Mouse (Mus musculus): ENCODE measurements at regions not wholly inside any gene's neighbourhood (a gene's known extent, or its start where the extent isn't known, plus 50 kb on each side); places are given as distances from the start of the nearest gene placed in this dataset.
"Not testable (repeated sequence)": the region's sequence is repeated elsewhere in the genome, so short reads cannot be mapped to it uniquely, and the experiment has no call there.

DNA sequence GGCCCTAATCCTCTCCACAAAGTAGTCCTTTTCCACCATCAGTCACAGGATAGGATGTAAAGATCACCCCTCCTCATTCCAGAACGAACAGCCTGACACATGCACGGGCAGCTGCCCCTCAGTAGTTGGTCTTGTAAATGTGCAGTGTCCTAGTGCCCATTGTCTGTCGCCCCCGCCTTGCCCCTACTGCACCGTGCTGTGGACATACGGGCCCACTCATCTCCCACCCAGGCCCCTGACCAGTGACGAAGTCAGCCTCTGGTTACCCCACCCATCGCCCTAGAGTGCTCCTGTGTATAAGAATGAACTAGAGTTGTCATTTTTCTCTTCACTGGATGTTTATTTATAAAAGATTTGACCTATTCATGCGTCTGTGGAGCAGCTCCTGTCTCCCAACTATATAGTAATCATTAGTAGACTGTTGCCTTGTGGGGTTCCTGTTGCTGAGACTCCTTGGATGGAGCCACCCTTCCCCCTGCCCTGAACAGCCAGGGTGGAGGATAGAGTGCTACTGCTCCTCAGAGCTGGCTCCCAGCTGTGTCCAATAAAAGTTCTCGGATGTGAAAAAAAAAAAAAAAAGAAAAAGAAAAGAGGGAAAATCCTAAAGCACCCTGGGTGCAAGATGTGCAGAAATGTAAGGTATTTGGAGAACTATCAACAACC is 64.0 kb upstream of the Trim24 start:
- ATAC-seq (replicated peaks; ENCODE audit: extremely low read depth, insufficient read depth, low FRiP score); H3K27me3 ChIP-seq (ENCODE audit: control insufficient read depth, insufficient read depth, low read length); H3K9ac ChIP-seq (ENCODE audit: low read length); H3K4me3 ChIP-seq (ENCODE audit: low read length); H3K4me1 ChIP-seq (ENCODE audit: control insufficient read depth, insufficient read depth, low read length); H3K9me3 ChIP-seq (replicated peaks; ENCODE audit: control insufficient read depth, low read length); H3K36me3 ChIP-seq (ENCODE audit: control insufficient read depth, insufficient read depth); H3K4me2 ChIP-seq (ENCODE audit: low read depth, low read length); H3K27ac ChIP-seq (ENCODE audit: low read length): not testable (repeated sequence)
- WGBS: 72% methylated on average over 1 of the region's 10 CpGs

GRCm38 (mm10) chr6:37815218-37815617 is 55.4 kb upstream of the Trim24 start:
- H3K9me3 ChIP-seq (replicated peaks; ENCODE audit: control insufficient read depth, low read length); H3K36me3 ChIP-seq (ENCODE audit: control insufficient read depth, insufficient read depth); H3K4me2 ChIP-seq (ENCODE audit: low read depth, low read length); H3K27ac ChIP-seq (ENCODE audit: low read length); H3K27me3 ChIP-seq (ENCODE audit: control insufficient read depth, insufficient read depth, low read length); H3K4me1 ChIP-seq (ENCODE audit: control insufficient read depth, insufficient read depth, low read length); H3K9ac ChIP-seq (ENCODE audit: low read length); H3K4me3 ChIP-seq (ENCODE audit: low read length); ATAC-seq (replicated peaks; ENCODE audit: extremely low read depth, insufficient read depth, low FRiP score): not testable (repeated sequence)
- WGBS: 64% methylated on average over 2 of the region's 2 CpGs
